Mouse (Mus musculus): ENCODE results near the gene Il21r. TPM values are rescaled to one million over a fixed set of nuclear protein-coding genes. Genes with fewer than 3 reads are reported as not detected.
A peak's percentile ranks its signal among the peaks of the same experiment; 100 is the strongest.

The Il21r gene
- polyA plus RNA-seq, 1 experiment = 39.9 TPM

- H3K4me1 ChIP-seq (ENCODE audit: control insufficient read depth, insufficient read depth, low read length) = no peaks in the 10 kb centered on the region
- 88% methylated on average over 7 of the region's 7 CpGs for WGBS
- no peak overlapping the region for H3K27ac ChIP-seq (ENCODE audit: control insufficient read depth, insufficient read depth, low read depth, low read length, poor library complexity)
- TF ChIP-seq POLR2A (IDR thresholded peaks at IDR 0.05; ENCODE audit: borderline replicate concordance, control insufficient read depth, low read depth, low read length) (no peak), CTCF (IDR thresholded peaks at IDR 0.05; ENCODE audit: control insufficient read depth, insufficient read depth, low read length) (no peak)
- H3K4me3 ChIP-seq (replicated peaks; ENCODE audit: control insufficient read depth, low read depth, low read length) = no peak overlapping the region
Observed at GRCm38 (mm10) chr7:125645413-125645812, 42.2 kb downstream of the Il21r start.

GRCm38 (mm10) chr7:125649013-125649412, 45.8 kb downstream of the Il21r start:
- no peak for TF ChIP-seq POLR2A (IDR thresholded peaks at IDR 0.05; ENCODE audit: borderline replicate concordance, control insufficient read depth, low read depth, low read length)
- TF ChIP-seq CTCF (IDR thresholded peaks at IDR 0.05; ENCODE audit: control insufficient read depth, insufficient read depth, low read length) = no peak
- Histone ChIP-seq H3K4me3 (replicated peaks; ENCODE audit: control insufficient read depth, low read depth, low read length) (no peak overlapping the region), H3K27ac (ENCODE audit: control insufficient read depth, insufficient read depth, low read depth, low read length, poor library complexity) (no peak overlapping the region), H3K4me1 (ENCODE audit: control insufficient read depth, insufficient read depth, low read length) (no peaks in the 10 kb centered on the region)
- 82% methylated on average over 1 of the region's 1 CpGs for WGBS

GRCm38 (mm10) chr7:125657511-125657910, 54.3 kb downstream of the Il21r start:
- TF ChIP-seq POLR2A (IDR thresholded peaks at IDR 0.05; ENCODE audit: borderline replicate concordance, control insufficient read depth, low read depth, low read length) = no peak
- TF ChIP-seq CTCF (IDR thresholded peaks at IDR 0.05; ENCODE audit: control insufficient read depth, insufficient read depth, low read length) = no peak
- Histone ChIP-seq H3K4me3 (replicated peaks; ENCODE audit: control insufficient read depth, low read depth, low read length) (no peak overlapping the region), H3K27ac (ENCODE audit: control insufficient read depth, insufficient read depth, low read depth, low read length, poor library complexity) (no peak overlapping the region), H3K4me1 (ENCODE audit: control insufficient read depth, insufficient read depth, low read length) (no peaks in the 10 kb centered on the region)
- WGBS = 94% methylated on average over 6 of the region's 6 CpGs

- no peak overlapping the region for H3K4me3 ChIP-seq (replicated peaks; ENCODE audit: control insufficient read depth, low read depth, low read length)
- WGBS = 84% methylated on average over 3 of the region's 3 CpGs
- H3K4me1 ChIP-seq (ENCODE audit: control insufficient read depth, insufficient read depth, low read length) = no peaks in the 10 kb centered on the region
- H3K27ac ChIP-seq (ENCODE audit: control insufficient read depth, insufficient read depth, low read depth, low read length, poor library complexity) = no peak overlapping the region
- TF ChIP-seq POLR2A (IDR thresholded peaks at IDR 0.05; ENCODE audit: borderline replicate concordance, control insufficient read depth, low read depth, low read length) (no peak), CTCF (IDR thresholded peaks at IDR 0.05; ENCODE audit: control insufficient read depth, insufficient read depth, low read length) (no peak)
Observed at GRCm38 (mm10) chr7:125663654-125664053, 60.4 kb downstream of the Il21r start.

- 73% methylated on average over 6 of the region's 6 CpGs for WGBS
- H3K4me3 ChIP-seq (replicated peaks; ENCODE audit: control insufficient read depth, low read depth, low read length) = no peak overlapping the region
- H3K27ac ChIP-seq (ENCODE audit: control insufficient read depth, insufficient read depth, low read depth, low read length, poor library complexity) = no peak overlapping the region
- no peaks in the 10 kb centered on the region for H3K4me1 ChIP-seq (ENCODE audit: control insufficient read depth, insufficient read depth, low read length)
- no peak for TF ChIP-seq CTCF (IDR thresholded peaks at IDR 0.05; ENCODE audit: control insufficient read depth, insufficient read depth, low read length)
- TF ChIP-seq POLR2A (IDR thresholded peaks at IDR 0.05; ENCODE audit: borderline replicate concordance, control insufficient read depth, low read depth, low read length) = no peak
Observed at GRCm38 (mm10) chr7:125670865-125671264, 67.6 kb downstream of the Il21r start.

GRCm38 (mm10) chr7:125671396-125671795, 68.2 kb downstream of the Il21r start:
- 74% methylated on average over 8 of the region's 8 CpGs for WGBS
- Histone ChIP-seq H3K4me1 (ENCODE audit: control insufficient read depth, insufficient read depth, low read length) (no peaks in the 10 kb centered on the region), H3K4me3 (replicated peaks; ENCODE audit: control insufficient read depth, low read depth, low read length) (no peak overlapping the region), H3K27ac (ENCODE audit: control insufficient read depth, insufficient read depth, low read depth, low read length, poor library complexity) (no peak overlapping the region)
- TF ChIP-seq CTCF (IDR thresholded peaks at IDR 0.05; ENCODE audit: control insufficient read depth, insufficient read depth, low read length) (no peak), POLR2A (IDR thresholded peaks at IDR 0.05; ENCODE audit: borderline replicate concordance, control insufficient read depth, low read depth, low read length) (no peak)

- Histone ChIP-seq H3K4me3 (replicated peaks; ENCODE audit: control insufficient read depth, low read depth, low read length) (no peak overlapping the region), H3K27ac (ENCODE audit: control insufficient read depth, insufficient read depth, low read depth, low read length, poor library complexity) (no peak overlapping the region), H3K4me1 (ENCODE audit: control insufficient read depth, insufficient read depth, low read length) (no peaks in the 10 kb centered on the region; the same call in 1 of the 2 replicates)
- TF ChIP-seq POLR2A (IDR thresholded peaks at IDR 0.05; ENCODE audit: borderline replicate concordance, control insufficient read depth, low read depth, low read length) (no peak), CTCF (IDR thresholded peaks at IDR 0.05; ENCODE audit: control insufficient read depth, insufficient read depth, low read length) (peak; percentile 39)
- WGBS = 52% methylated on average over 2 of the region's 2 CpGs
Observed at GRCm38 (mm10) chr7:125674916-125675315, 71.7 kb downstream of the Il21r start.

GRCm38 (mm10) chr7:125678756-125679155, 75.5 kb downstream of the Il21r start:
- H3K27ac ChIP-seq (ENCODE audit: control insufficient read depth, insufficient read depth, low read depth, low read length, poor library complexity) = no peak overlapping the region
- no peak for TF ChIP-seq POLR2A (IDR thresholded peaks at IDR 0.05; ENCODE audit: borderline replicate concordance, control insufficient read depth, low read depth, low read length)
- no peak for TF ChIP-seq CTCF (IDR thresholded peaks at IDR 0.05; ENCODE audit: control insufficient read depth, insufficient read depth, low read length)
- no peaks in the 10 kb centered on the region; the same call in 1 of the 2 replicates for H3K4me1 ChIP-seq (ENCODE audit: control insufficient read depth, insufficient read depth, low read length)
- H3K4me3 ChIP-seq (replicated peaks; ENCODE audit: control insufficient read depth, low read depth, low read length) = no peak overlapping the region
- 87% methylated on average over 8 of the region's 8 CpGs for WGBS

- WGBS = 60% methylated on average over 9 of the region's 9 CpGs
- no peak overlapping the region for H3K27ac ChIP-seq (ENCODE audit: control insufficient read depth, insufficient read depth, low read depth, low read length, poor library complexity)
- TF ChIP-seq POLR2A (IDR thresholded peaks at IDR 0.05; ENCODE audit: borderline replicate concordance, control insufficient read depth, low read depth, low read length) (no peak), CTCF (IDR thresholded peaks at IDR 0.05; ENCODE audit: control insufficient read depth, insufficient read depth, low read length) (no peak)
- no peaks in the 10 kb centered on the region; the same call in 1 of the 2 replicates for H3K4me1 ChIP-seq (ENCODE audit: control insufficient read depth, insufficient read depth, low read length)
- no peak overlapping the region for H3K4me3 ChIP-seq (replicated peaks; ENCODE audit: control insufficient read depth, low read depth, low read length)
Observed at GRCm38 (mm10) chr7:125679936-125680335, 76.7 kb downstream of the Il21r start.

Other genes starting within 250 kb of the Il21r start
- 1.5 and 2.5 TPM in 2 replicates for gene Kdm8, start 158.8 kb upstream of the Il21r start, polyA plus RNA-seq (2011; ENCODE audit: insufficient read depth, insufficient read length, low replicate concordance, missing spikeins)
- 42.7 and 49.6 TPM in 2 replicates for gene Nsmce1, start 111.8 kb upstream of the Il21r start, polyA plus RNA-seq (2011; ENCODE audit: insufficient read depth, insufficient read length, low replicate concordance, missing spikeins)
- gene Il4ra, start 51.3 kb upstream of the Il21r start, polyA plus RNA-seq (2011; ENCODE audit: insufficient read depth, insufficient read length, low replicate concordance, missing spikeins) = 10.9 and 23.0 TPM in 2 replicates
- 9.1 and 17.6 TPM in 2 replicates for gene Gtf3c1, start 104.4 kb downstream of the Il21r start, polyA plus RNA-seq (2011; ENCODE audit: insufficient read depth, insufficient read length, low replicate concordance, missing spikeins)
- gene D430042O09Rik, start 104.5 kb downstream of the Il21r start, polyA plus RNA-seq (2011; ENCODE audit: insufficient read depth, insufficient read length, low replicate concordance, missing spikeins) = 4.0 and 9.2 TPM in 2 replicates

Data from bone marrow, adult 2 months (tissue).